Mouse (Mus musculus) bone marrow, adult 2 months (tissue): ENCODE results near the gene Prkcz.

Experiments
- CTCF ChIP-seq: fragments of 200-500 bp; IDR thresholded peaks from 2 replicates; pipeline ENCODE4 v1.5.1; 2011; ENCODE audit warnings: low read length, control low read depth; ENCODE audit not compliant: control insufficient read depth, insufficient read depth
- POLR2A ChIP-seq: fragments of 200-500 bp; IDR thresholded peaks from 2 replicates; pipeline ENCODE4 v1.6.1; 2011; ENCODE audit warnings: low read depth, mild to moderate bottlenecking, control low read depth, low read length, borderline replicate concordance; ENCODE audit not compliant: control insufficient read depth

GRCm38 (mm10) chr4:155246691-155247105 lies 114.5 kb downstream of the Prkcz start:
- no peak for TF ChIP-seq CTCF
- no peak for TF ChIP-seq POLR2A
